Mouse (Mus musculus) ES-CJ7 (cell line): Measurements from ENCODE around the gene Gaa.

Source experiments
- DNase-seq: peaks from one replicate; pipeline ENCODE4 v3.0.0; 2011; ENCODE audit warnings: low read depth, low spot score

The Gaa gene

GRCm38 (mm10) chr11:119300986-119301385 lies 33.3 kb downstream of the Gaa start:
- no peak for DNase-seq

GRCm38 (mm10) chr11:119304904-119305712 lies 37.4 kb downstream of the Gaa start:
- peak; percentile 86 for DNase-seq

GRCm38 (mm10) chr11:119306762-119307657 lies 39.3 kb downstream of the Gaa start:
- DNase-seq = no peak

GRCm38 (mm10) chr11:119307658-119307867 lies 39.9 kb downstream of the Gaa start, which contains the start of gene Card14:
Card14 (plus strand) TSS chr11:119307768.
- DNase-seq = no peak

GRCm38 (mm10) chr11:119307916-119308315 lies 40.2 kb downstream of the Gaa start:
- no peak for DNase-seq

GRCm38 (mm10) chr11:119310621-119311020 lies 42.9 kb downstream of the Gaa start:
- peak; percentile 34 for DNase-seq

GRCm38 (mm10) chr11:119314252-119314936 lies 46.7 kb downstream of the Gaa start:
- no peak for DNase-seq

GRCm38 (mm10) chr11:119316720-119317119 lies 49.0 kb downstream of the Gaa start:
- DNase-seq = no peak

- no peak for DNase-seq
These were observed 54.8 kb downstream of the Gaa start for GRCm38 (mm10) chr11:119322521-119322920.

- peak; percentile 71 for DNase-seq
These were observed 57.4 kb downstream of the Gaa start for GRCm38 (mm10) chr11:119325068-119325467.

GRCm38 (mm10) chr11:119330592-119330991 lies 62.9 kb downstream of the Gaa start:
- no peak for DNase-seq

- no peak for DNase-seq
These were observed 64.3 kb downstream of the Gaa start for GRCm38 (mm10) chr11:119331970-119332369.
